Mouse (Mus musculus) lung, postnatal 10 days (tissue): ENCODE measurements at regions not wholly inside any gene's neighbourhood (a gene's known extent, or its start where the extent isn't known, plus 50 kb on each side); places are given as distances from the start of the nearest gene placed in this dataset.

Experiments used
- DNase-seq: peaks from one replicate; pipeline ENCODE4 v3.0.0; 2021

- no peak for DNase-seq
Observed at GRCm38 (mm10) chr19:32943594-32944230, 186.4 kb downstream of the Pten start.

GRCm38 (mm10) chr19:32947081-32947855 is 190.0 kb downstream of the Pten start:
- DNase-seq: peak; percentile 22

GRCm38 (mm10) chr19:32950252-32950651 is 193.0 kb downstream of the Pten start:
- DNase-seq: no peak

GRCm38 (mm10) chr19:32950794-32951193 is 193.5 kb downstream of the Pten start:
- no peak for DNase-seq

- DNase-seq: no peak
Observed at GRCm38 (mm10) chr19:32952425-32952824, 195.1 kb downstream of the Pten start.

GRCm38 (mm10) chr19:32952928-32953687 is 195.8 kb downstream of the Pten start:
- peak; percentile 33 for DNase-seq

GRCm38 (mm10) chr19:32954001-32954605 is 196.8 kb downstream of the Pten start:
- peak; percentile 84 for DNase-seq

GRCm38 (mm10) chr19:32954942-32955341 is 197.6 kb downstream of the Pten start:
- no peak for DNase-seq

- peak; percentile 39 for DNase-seq
Observed at GRCm38 (mm10) chr19:32956143-32956915, 199.0 kb downstream of the Pten start.

GRCm38 (mm10) chr19:32956916-32957558 is 199.7 kb downstream of the Pten start:
- DNase-seq: peak; percentile 29

- no peak for DNase-seq
Observed at GRCm38 (mm10) chr19:32958276-32958675, 201.0 kb downstream of the Pten start.

- DNase-seq: no peak
Observed at GRCm38 (mm10) chr19:32958791-32959190, 201.5 kb downstream of the Pten start.

GRCm38 (mm10) chr19:32959844-32960195 is 202.5 kb downstream of the Pten start:
- DNase-seq: no peak

- no peak for DNase-seq
Observed at GRCm38 (mm10) chr19:32960196-32960947, 203.1 kb downstream of the Pten start.

GRCm38 (mm10) chr19:32961525-32961924 is 204.2 kb downstream of the Pten start:
- no peak for DNase-seq

GRCm38 (mm10) chr19:32963983-32964382 is 206.7 kb downstream of the Pten start:
- no peak for DNase-seq

GRCm38 (mm10) chr19:32965488-32965887 is 208.2 kb downstream of the Pten start:
- DNase-seq: no peak

GRCm38 (mm10) chr19:32969213-32969776 is 212.0 kb downstream of the Pten start:
- DNase-seq: no peak

GRCm38 (mm10) chr19:32972116-32972515 is 214.8 kb downstream of the Pten start:
- DNase-seq: no peak

- no peak for DNase-seq
Observed at GRCm38 (mm10) chr19:32973130-32973529, 215.8 kb downstream of the Pten start.

- DNase-seq: no peak
Observed at GRCm38 (mm10) chr19:32974778-32975240, 217.5 kb downstream of the Pten start.
